Mouse (Mus musculus) cerebellum, postnatal 14 days (tissue): ENCODE measurements around the gene Tex14.
"Not testable (repeated sequence)": the region's sequence is repeated elsewhere in the genome, so short reads cannot be mapped to it uniquely, and the experiment has no call there.

Experiments
- DNase-seq, 2 experiments: peaks; one replicate each; pipeline ENCODE4 v3.0.0; 2021; ENCODE audit warnings: mixed read lengths in 2 of 2

Gene Tex14

GRCm38 (mm10) chr11:87472058-87472457, 67.2 kb downstream of the Tex14 start:
- not testable (repeated sequence) for DNase-seq

GRCm38 (mm10) chr11:87479172-87479571, 74.3 kb downstream of the Tex14 start:
- DNase-seq: not testable (repeated sequence)

GRCm38 (mm10) chr11:87483796-87484326, 79.0 kb downstream of the Tex14 start:
- no peak for DNase-seq

- no peak for DNase-seq
Observed at GRCm38 (mm10) chr11:87488948-87489347, 84.1 kb downstream of the Tex14 start.

- DNase-seq: peak in 1 of 2 experiments; percentile 34
Observed at GRCm38 (mm10) chr11:87504690-87505214, 99.9 kb downstream of the Tex14 start.

GRCm38 (mm10) chr11:87506502-87506901, 101.6 kb downstream of the Tex14 start:
- DNase-seq: no peak

GRCm38 (mm10) chr11:87507043-87507442, 102.2 kb downstream of the Tex14 start:
- DNase-seq: no peak

- DNase-seq: peak; percentile 49 to 56
Observed at GRCm38 (mm10) chr11:87519260-87519659, 114.4 kb downstream of the Tex14 start.

- no peak for DNase-seq
Observed at GRCm38 (mm10) chr11:87523466-87523865, 118.6 kb downstream of the Tex14 start.

- DNase-seq: no peak
Observed at GRCm38 (mm10) chr11:87523967-87524366, 119.1 kb downstream of the Tex14 start.

- no peak for DNase-seq
Observed at GRCm38 (mm10) chr11:87524780-87525179, 119.9 kb downstream of the Tex14 start.

GRCm38 (mm10) chr11:87527364-87527763, 122.5 kb downstream of the Tex14 start:
- no peak for DNase-seq

- DNase-seq: peak in 1 of 2 experiments; percentile 15
Observed at GRCm38 (mm10) chr11:87527990-87528389, 123.1 kb downstream of the Tex14 start.

GRCm38 (mm10) chr11:87531695-87532094, 126.8 kb downstream of the Tex14 start:
- DNase-seq: no peak

- peak; percentile 23 to 36 for DNase-seq
Observed at GRCm38 (mm10) chr11:87542285-87542684, 137.4 kb downstream of the Tex14 start.

- DNase-seq: peak; percentile 80 to 87
Observed at GRCm38 (mm10) chr11:87542906-87543305, 138.0 kb downstream of the Tex14 start.

GRCm38 (mm10) chr11:87553342-87553741, 148.5 kb downstream of the Tex14 start:
- DNase-seq: no peak

GRCm38 (mm10) chr11:87554386-87554785, 149.5 kb downstream of the Tex14 start:
- DNase-seq: no peak

GRCm38 (mm10) chr11:87555106-87555703, 150.3 kb downstream of the Tex14 start:
- no peak for DNase-seq

- no peak for DNase-seq
Observed at GRCm38 (mm10) chr11:87561208-87561607, 156.3 kb downstream of the Tex14 start.

GRCm38 (mm10) chr11:87566501-87566900, 161.6 kb downstream of the Tex14 start, which contains the start of gene Gm11492:
Gm11492 (plus strand) TSS chr11:87566653.
- no peak for DNase-seq

- DNase-seq: peak in 1 of 2 experiments; percentile 38
Observed at GRCm38 (mm10) chr11:87568255-87568953, 163.5 kb downstream of the Tex14 start, which contains the start of gene Sept4. Sept4 (plus strand) TSS chr11:87568903.

- DNase-seq: no peak
Observed at GRCm38 (mm10) chr11:87570743-87571142, 165.9 kb downstream of the Tex14 start.
